Mouse (Mus musculus) adrenal gland, postnatal 25 days (tissue): ENCODE results near the gene Ankrd23. TPM values are rescaled to one million over a fixed set of nuclear protein-coding genes. Genes with fewer than 3 reads are reported as not detected.

Experiments used
- DNase-seq: peaks from one replicate; pipeline ENCODE4 v3.0.0; 2021; ENCODE audit warnings: mixed read lengths
- total RNA-seq: library from RNA; stranded (reverse); gene quantifications from 2 replicates; pipeline ENCODE4 v1.2.3, GENCODE M21; 2021

Gene Ankrd23
- total RNA-seq, 1 experiment from 2014 or later: 14.5 TPM

- DNase-seq: no peak
Observed at GRCm38 (mm10) chr1:36563197-36563596, 26.5 kb upstream of the Ankrd23 start.

- no peak for DNase-seq
Observed at GRCm38 (mm10) chr1:36562388-36562787, 25.7 kb upstream of the Ankrd23 start.

GRCm38 (mm10) chr1:36560903-36561302, 24.2 kb upstream of the Ankrd23 start:
- no peak for DNase-seq

DNA sequence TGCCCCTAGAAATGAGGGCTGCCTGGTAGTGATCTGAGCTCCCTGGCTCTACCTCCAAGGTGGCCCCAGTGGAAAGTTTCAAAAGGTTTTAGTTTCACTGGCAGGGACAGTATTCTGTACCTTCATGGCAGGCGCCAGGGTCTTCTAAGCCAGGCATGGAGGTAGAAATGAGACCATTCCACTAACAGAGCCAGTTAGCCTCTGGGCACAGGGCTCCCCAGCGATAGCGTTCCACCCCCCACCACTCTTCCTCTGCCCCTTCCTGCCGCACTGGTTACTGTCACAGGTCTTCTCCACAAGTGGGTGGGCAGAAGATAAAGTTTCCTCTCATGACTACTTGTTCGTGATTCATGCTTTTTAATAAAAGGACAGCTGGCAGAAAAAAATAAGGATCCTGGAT, 23.2 kb upstream of the Ankrd23 start:
- no peak for DNase-seq

- no peak for DNase-seq
Observed at GRCm38 (mm10) chr1:36559256-36559655, 22.6 kb upstream of the Ankrd23 start.

DNA sequence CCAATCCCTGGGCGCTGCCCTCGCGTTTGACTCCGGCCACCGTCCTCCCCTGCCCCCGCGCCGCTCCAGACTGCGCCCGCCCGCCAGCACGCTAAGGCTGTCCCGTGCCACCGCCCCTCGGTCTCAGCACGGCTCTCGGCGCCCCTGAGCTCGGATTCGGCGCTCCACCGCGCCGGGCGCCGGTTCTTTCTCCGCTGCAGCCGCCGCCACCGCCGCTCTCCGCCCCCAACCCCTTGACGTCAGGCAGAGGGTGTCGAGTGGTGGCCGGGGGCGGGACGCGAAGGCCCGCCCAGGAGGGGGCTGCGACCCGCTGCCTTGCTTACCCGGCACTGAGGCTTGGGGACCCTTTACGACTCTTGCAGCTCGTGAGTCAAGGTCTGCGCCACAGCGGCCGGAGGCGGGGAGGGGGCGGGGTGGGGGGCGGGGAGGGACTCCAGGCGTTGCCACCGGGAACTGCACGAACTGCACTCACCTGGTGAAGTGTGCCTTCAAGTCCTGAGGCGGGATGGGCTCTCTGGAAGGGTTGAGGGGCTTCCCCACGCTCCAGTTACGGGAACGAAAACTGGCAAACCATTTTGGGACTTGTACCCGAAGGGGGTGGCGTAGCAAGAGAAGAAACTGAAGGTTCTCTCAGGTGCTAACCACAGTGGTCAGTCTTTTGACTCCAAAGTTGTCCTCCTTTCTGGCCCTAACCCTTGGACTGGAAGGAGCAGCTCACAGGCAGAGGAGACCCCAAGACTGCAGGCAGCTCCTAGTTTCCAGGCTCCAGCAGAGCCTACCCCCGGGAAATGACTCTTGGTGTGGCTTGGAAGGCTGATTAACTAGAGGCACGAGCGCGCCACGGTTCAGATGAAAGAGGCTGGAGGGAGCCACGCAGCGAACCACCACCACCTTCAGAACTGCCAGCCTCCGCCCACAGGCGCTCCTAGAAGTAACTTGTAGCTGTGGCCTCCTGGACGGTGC, 21.6 kb upstream of the Ankrd23 start, which contains the start of gene Sema4c:
Sema4c (minus strand) TSS at position 319 of the 963 bp plus-strand sequence.
- peak; percentile 79 for DNase-seq

DNA sequence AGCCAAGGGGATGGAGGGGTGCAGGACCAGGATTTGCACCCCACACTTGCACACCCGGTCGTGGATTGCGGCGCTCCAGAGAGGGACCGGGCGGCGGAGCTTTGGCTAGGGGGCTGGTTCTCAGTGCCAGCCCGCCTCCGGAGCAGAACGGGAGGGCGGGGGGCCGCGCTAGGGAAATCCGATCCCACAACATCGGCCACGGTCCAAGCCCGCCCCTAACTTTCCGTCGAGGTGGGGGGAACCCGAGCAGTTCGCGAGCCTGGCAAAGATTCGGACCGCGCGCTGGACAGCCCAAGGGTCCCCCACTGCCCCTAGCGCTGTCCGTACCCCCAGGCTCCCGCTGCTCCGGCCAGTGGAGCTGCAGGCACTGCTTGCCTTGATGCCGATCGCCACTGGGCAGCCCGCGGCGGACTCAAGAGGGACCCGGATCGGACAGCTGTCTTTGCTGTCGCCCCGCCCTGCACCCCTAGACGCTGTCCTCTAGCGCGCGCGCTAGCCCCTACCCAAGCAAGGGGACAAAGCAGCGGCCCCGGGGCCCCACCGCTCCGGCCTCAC, 20.9 kb upstream of the Ankrd23 start:
- DNase-seq: peak; percentile 78

DNA sequence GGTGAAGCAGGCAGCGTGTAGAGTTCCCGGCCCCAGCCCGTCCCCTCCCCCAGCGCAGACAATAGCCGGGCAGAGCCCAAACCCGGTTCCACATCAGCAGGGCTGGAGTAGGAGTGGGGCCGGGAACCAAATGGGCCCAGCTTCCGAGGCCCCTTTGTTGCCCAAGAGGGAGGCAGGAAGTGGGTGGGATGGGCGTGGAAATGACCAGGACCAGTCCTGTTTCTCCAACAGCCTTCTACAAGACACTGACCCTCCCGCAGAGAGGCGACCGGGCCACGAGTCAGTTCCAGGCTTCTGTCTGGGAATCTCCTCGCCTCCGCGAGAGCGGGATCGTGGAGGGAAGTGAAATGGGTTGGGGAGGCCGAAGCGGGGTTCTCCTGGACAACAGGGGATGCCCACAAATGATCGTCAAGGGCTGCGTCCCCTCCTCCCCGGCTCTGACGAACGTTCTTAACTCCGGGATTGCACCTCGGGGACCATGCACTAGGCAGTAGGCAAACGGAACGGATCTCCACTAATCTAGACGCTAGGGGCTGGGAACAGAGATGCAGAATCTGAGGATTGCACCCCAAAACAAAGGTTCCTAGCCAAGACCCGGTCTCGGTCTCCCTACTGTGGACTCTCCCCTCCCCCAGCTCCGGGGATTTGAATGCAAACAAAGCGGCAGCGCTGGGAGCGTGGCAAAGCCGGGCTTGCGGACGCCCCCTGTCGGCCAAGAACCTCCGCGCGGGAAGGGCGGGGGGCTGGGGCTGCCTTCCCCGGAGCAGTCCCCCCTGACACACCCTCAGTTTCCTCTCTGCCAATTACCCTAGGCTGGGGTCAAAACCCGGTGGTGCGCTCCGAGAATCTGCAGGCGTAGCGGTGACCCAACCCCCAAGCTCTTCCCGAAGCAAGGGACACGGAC, 20.1 kb upstream of the Ankrd23 start:
- DNase-seq: peak; percentile 92

- no peak for DNase-seq
Observed at GRCm38 (mm10) chr1:36555798-36556395, 19.2 kb upstream of the Ankrd23 start.

DNA sequence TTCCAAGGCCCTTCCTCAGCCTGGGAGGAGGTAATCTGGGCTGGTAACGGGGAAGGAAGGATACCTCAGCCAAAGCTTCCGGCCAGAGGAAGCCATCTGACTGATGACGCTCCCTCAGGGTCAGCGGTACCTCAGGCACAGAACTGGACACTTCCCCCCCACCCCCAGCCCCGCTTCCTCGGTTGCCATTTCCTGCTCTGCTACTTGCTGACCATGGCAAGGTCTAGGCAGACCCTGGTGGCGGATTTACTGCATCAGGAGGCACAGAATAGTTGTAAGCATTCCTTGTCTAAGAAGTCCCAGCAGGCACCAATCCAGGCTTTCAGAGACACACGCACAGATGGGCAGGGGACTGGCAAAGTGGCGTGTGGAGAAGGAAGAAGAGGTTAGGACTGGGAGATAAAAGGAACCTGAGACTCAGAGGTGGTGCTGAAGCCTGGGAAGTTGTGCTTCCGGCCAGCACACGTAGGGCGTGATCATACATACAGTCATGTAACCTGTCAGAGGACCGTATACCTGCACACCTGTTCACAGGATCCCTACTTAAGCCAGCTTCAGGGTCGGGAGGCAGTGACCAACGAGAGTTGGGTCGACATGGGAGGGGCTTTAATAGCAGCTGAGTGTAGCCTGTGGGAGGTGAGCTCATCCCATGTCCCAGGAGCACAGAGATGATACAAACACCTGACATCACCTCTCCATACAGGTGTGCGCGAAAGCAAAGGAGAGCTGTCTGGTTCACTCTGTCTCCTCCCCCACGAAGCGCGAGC, 18.1 kb upstream of the Ankrd23 start:
- DNase-seq: no peak

DNA sequence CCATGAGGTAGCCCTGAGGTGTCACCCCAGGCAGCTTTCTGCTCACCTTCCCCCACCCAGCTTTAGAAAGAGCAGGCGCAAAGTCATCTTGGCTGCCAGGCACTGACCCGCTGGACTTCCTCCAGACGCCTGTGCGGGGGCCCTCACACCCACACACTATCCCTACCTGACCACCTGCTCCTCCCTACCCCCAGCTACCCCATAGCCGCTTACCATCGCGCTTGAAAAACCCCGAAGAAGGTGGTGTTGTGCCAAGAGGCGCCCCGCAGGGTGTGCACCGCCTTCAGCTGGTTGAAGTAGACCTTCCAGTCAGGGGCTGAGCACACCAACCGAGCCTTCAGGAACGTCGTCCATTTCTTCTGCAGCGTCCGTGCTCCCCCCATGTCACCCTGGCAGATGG, 15.8 kb upstream of the Ankrd23 start:
- no peak for DNase-seq

- no peak for DNase-seq
Observed at GRCm38 (mm10) chr1:36551904-36552303, 15.2 kb upstream of the Ankrd23 start.

DNA sequence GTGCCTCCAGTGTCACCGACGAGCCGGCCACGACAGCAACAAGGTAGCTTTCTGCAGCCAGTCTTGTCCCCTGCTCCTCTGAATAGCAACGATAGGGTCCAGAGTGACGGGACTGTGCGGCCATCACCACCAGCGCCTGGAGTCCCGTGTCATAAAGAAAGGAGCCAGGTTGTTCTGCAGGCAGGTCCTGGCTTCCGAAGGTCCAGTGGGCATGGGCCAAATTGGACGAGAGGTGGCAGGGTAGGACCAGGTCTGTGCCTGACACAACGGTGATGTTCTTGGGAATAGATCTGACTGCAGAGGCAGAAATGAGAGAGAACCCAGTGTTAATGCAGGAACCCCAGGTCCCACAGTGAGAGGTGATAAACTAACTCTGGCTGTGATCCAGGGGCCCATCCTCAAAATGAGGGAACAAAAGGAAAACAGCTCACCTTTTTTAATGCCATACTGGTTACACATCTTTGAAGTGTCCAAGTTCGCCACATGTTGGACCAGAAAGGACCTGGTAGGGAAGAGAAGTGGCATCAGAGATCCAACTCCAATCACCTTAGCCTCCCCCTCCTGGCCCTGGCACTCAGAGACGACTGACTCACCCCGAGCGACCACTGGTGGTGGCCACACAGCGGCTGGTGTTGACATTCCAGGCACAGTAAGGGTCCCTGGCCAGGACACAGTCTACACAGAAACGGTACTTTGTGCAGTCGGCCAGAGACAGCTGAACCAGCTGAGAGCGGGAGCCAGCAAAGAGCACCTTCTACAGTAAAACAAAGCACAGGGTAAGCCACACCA, 13.6 kb upstream of the Ankrd23 start:
- no peak for DNase-seq

GRCm38 (mm10) chr1:36549491-36549890, 12.8 kb upstream of the Ankrd23 start:
- DNase-seq: no peak

- DNase-seq: no peak
Observed at GRCm38 (mm10) chr1:36548771-36549170, 12.1 kb upstream of the Ankrd23 start.

GRCm38 (mm10) chr1:36547981-36548598, 11.4 kb upstream of the Ankrd23 start:
- no peak for DNase-seq

GRCm38 (mm10) chr1:36546888-36547471, 10.3 kb upstream of the Ankrd23 start, which contains the start of gene Ankrd39:
Ankrd39 (minus strand) TSS chr1:36547445.
- DNase-seq: peak; percentile 96

- no peak for DNase-seq
Observed at GRCm38 (mm10) chr1:36545845-36546600, 9.3 kb upstream of the Ankrd23 start.

GRCm38 (mm10) chr1:36545382-36545781, 8.7 kb upstream of the Ankrd23 start:
- no peak for DNase-seq
